Mouse (Mus musculus) kidney, postnatal 10 days (tissue): ENCODE results near the gene Nlrc4.
"Not testable (repeated sequence)": the region's sequence is repeated elsewhere in the genome, so short reads cannot be mapped to it uniquely, and the experiment has no call there.

Experiments
- DNase-seq: peaks from one replicate; pipeline ENCODE4 v3.0.0; 2021; ENCODE audit warnings: mixed read lengths

The Nlrc4 gene

GRCm38 (mm10) chr17:74458711-74459408, at the start of gene Nlrc4:
Gene Nlrc4, minus strand, starts transcription at chr17:74459142.
- no peak for DNase-seq

DNA sequence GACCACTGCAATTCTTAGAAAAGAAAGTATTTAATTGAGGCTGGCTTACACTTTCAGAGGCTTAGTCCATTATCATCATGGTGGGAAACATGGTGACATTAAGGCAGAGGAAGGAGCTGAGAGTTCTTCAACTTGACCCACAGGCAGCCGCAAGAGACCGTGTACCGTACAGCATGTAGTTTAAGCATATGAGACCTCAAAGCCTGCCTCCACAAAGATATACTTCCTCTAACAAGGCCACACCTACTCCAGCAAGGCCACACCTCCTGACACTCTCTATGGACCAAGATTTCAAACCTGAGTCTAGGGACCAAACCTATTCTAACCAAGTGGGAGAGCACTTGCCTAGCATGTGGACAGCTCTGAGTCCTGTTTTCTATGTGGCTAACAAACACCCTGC, 49.7 kb upstream of the Nlrc4 start:
- no peak for DNase-seq

- DNase-seq = no peak
Observed at GRCm38 (mm10) chr17:74507934-74508333, 49.0 kb upstream of the Nlrc4 start.

GRCm38 (mm10) chr17:74501085-74501484, 42.1 kb upstream of the Nlrc4 start:
- DNase-seq = no peak

GRCm38 (mm10) chr17:74500204-74500603, 41.3 kb upstream of the Nlrc4 start:
- DNase-seq = no peak

DNA sequence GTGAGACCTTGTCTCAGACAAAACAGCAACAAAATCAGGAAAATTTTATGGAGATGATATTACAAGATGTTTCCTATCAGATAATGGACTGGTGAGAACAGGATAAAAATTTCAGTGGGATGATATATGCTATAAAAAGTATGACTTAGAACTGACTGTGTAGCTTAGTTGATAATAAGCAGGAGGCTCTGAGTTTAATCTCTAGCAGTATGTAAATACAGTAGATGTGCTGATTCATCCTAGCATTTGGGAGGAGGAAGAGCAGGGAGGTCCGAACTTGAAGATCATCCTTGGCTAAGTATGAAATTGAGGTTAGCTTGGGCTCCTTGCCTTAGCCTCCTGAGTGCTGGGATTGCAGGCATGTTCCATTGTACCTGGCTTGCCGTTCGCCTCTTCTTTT, 32.6 kb upstream of the Nlrc4 start:
- DNase-seq = no peak

DNA sequence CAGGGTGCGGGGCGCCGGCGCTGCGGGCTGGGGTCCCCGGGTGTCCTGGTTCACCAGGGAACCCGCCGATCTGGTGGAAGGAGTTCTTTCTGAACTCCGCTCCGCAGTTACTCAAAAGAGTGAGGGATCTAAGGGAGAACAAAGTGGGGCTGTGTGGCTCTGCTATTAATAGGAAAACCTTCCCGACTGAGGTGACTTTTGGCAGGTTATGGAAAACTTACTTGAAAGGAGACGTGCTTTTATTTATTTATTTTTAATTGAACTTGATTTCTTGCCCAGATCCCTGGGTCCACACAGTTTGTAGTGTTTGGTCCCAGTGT, 30.9 kb upstream of the Nlrc4 start:
- DNase-seq = no peak

DNA sequence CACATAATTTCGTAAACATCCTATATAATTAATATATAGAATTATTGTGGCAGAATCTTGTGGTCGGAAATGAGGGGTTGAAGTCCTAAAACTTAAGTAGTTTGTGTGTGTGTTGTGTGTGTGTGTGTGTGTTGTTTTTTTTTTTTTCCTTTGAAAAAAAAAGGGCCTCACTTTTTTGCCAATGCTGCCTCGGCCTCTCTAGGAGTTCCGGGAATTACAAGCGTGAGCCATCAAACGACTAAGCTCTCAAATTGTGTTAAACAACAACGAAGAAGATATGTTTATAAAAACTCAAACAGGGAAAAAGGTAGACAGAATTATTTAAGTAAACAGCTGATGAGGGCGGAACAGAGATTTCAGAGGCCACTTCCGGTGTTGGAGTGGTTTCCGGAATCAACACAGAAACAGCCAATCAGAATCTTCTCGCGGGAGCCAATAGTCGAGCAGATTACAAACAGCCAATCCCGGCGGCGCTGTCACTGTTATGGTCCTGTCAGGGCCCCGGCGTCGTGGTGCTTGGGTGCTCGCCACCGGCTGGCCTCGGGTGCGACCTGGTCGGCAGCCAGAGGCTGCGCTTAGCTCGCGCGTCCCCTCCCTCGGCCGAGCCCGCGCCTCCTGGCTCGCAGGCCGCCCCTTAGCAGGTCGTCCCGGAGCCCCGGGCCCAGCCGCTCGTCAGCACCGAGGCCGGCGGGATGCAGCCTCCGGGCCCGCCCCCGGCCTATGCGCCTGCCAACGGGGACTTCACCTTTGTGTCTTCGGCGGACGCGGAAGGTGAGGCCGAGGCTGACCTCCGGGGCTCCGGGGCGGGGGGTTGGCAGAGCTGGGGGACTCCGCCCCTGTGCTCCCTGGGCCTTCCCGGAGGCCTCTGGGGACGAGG, 30.3 kb upstream of the Nlrc4 start, which contains the start of gene Yipf4:
Gene Yipf4, plus strand, starts transcription at position 470 of the 877 bp plus-strand sequence.
- peak; percentile 97 for DNase-seq

DNA sequence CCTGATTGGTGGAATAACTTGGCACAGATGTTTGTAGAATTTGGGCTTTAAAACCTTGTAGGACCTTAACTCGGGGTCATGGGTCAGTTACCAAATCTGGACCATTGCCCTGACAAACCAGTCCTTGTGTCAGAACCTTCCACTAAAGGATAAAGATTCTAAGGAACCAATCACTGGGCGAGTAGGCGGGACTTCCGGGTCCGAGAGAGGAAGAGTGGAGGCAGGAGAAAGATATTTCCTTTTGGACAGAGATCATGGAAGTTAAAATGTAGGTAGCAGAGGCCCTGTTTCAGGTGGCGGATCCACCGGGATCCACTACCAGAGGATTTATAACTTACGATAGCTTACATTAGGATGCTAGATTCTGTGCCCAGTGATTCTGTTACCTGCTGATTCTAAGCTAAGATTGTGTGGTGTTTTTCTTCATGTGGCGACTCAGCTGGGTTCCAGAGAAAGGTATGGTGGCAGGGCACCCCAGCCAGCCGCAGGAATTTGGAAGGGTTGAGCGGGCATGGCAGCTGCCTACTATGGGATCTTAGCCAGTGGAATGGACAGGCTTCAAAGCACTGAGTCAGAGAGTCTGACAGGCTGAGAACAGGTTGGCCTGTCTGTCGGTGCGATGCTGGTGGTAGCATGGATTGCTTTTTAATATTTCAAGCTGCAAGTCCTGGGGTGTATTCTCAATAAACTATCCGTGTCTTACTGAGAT, 21.6 kb upstream of the Nlrc4 start:
- DNase-seq = no peak

GRCm38 (mm10) chr17:74470133-74470532, 11.2 kb upstream of the Nlrc4 start:
- DNase-seq = not testable (repeated sequence)

- DNase-seq = not testable (repeated sequence)
Observed at GRCm38 (mm10) chr17:74467981-74468380, 9.0 kb upstream of the Nlrc4 start.

- DNase-seq = no peak
Observed at GRCm38 (mm10) chr17:74463510-74463909, 4.6 kb upstream of the Nlrc4 start.

DNA sequence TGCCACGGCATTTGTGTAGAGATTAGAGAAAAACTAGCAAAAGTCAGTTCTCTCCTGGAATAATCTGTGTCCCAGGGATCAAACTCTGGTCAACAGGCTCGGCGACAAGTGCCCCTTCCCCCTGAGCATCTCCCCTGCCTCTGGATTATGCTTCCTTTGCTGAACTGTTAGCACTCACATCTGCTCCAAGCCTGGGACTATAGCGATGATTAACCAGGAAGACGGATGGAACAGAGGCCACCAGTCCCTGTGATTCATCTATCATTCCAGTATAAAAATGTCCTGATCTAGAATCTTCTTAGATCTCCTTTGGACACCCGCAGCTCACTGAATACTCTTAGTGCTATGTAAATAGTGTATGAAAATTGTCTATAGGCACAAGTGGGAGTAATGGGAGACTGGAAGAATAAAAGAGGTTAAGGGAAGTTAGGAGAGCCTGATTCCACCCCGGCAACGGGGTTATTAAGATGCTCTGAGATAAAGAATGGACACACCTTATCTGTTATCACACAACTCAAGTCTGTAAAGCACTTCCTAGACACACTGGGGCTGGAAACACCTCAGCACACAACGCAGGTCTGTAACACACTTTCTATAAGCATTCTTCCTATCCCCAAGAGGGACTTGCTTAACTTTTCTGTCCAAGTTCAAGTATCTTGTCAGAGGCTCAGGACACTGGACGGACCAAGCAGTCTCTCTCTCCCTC, 817 bp downstream of the Nlrc4 start:
- DNase-seq = no peak

- no peak for DNase-seq
Observed at GRCm38 (mm10) chr17:74456825-74457224, 2.1 kb downstream of the Nlrc4 start.

- no peak for DNase-seq
Observed at GRCm38 (mm10) chr17:74455426-74455825, 3.5 kb downstream of the Nlrc4 start.

GRCm38 (mm10) chr17:74454660-74455059, 4.3 kb downstream of the Nlrc4 start:
- DNase-seq = no peak

GRCm38 (mm10) chr17:74453928-74454327, 5.0 kb downstream of the Nlrc4 start:
- DNase-seq = no peak

- DNase-seq = no peak
Observed at GRCm38 (mm10) chr17:74449776-74450175, 9.2 kb downstream of the Nlrc4 start.

DNA sequence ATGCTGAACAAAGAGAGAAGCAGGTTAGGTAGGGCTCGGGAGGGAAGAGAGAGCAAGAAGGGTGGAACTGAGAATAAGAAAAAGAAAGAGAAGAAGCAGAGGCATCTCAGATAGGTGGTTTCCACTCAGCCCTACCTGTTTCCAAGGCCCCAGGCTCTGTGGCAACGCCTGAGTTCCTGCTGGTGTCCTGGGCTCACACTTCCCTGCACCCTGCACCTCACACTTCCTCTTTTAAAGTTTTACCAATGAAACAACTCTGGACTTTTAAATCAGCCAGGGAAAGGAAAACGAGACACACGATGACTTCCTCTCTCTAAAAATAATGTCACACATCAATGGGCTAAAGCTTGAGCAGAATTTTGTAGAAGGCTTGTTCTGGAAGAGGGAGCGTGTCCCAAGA, 18.5 kb downstream of the Nlrc4 start:
- no peak for DNase-seq

- DNase-seq = no peak
Observed at GRCm38 (mm10) chr17:74437762-74438161, 21.2 kb downstream of the Nlrc4 start.

DNA sequence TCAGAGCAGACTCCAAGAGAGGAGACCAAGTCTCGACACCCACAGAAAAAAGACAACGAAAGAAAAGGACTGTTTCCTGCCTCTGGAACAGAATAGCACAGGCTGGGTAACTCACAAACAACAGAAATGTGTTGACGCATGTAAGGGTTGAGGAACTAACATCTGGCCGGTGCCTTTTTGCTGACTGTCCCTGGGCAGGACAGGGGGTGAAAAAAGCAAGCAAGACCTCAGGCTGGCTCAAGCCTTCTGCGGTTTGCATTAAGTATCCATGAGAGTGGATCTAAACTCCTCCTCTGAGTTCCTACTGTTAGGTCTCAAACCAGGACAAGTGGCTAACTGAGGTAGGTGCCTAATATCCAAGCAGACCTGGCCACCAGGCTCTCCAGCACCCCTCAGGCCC, 26.3 kb downstream of the Nlrc4 start:
- no peak for DNase-seq

DNA sequence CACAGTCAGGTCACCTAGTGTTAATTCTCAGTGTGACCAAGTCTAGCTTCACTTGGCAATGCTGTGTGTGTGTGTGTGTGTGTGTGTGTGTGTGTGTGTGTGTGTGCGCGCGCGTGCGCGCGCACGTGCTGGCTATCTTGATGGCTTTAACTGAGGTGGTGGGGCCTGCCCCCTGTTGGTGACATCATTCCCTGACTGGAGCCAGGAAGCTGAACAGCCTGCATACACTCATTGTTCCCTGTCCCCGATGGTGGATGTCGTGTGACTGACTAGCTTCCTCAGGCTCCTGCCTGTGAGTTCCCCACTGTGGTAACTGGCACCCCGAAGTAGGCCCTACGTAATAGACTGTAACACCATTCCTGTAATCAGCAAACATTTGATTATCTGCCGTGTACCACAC, 27.5 kb downstream of the Nlrc4 start:
- no peak for DNase-seq

DNA sequence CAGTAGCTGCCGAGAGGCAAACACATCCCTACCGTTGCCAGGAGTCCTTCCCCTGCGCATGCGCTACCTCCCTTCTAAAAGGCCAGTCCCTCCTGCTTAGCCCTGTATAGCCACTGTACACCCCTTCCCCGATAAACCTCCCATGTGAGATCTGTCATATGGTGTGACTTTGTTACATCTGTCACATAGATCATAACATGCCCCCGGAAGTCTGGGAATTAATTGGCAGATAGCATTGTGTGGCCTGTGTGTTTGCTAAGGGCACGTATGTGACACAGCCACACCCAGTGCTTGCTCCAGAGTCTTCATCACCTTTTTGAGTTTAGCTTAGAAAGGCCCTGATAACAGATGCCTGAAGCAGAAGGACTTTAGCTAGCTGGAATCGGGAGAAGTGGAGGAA, 28.9 kb downstream of the Nlrc4 start:
- no peak for DNase-seq
